Mouse (Mus musculus) embryonic facial prominence, embryonic 15.5 days (tissue): Measurements from ENCODE around the gene Ttyh3. TPM values are rescaled to one million over a fixed set of nuclear protein-coding genes. Genes with fewer than 3 reads are reported as not detected.
"Not testable (repeated sequence)": the region's sequence is repeated elsewhere in the genome, so short reads cannot be mapped to it uniquely, and the experiment has no call there.

Experiments used
- ATAC-seq: fragments of 200-750 bp; cut with Nextera tagmentation; 2 replicates; pipeline ENCODE4 v1.8.0; 2017; ENCODE audit warnings: low read depth, moderate TSS enrichment; ENCODE audit not compliant: insufficient number of reproducible peaks, low FRiP score, low TSS enrichment
- H3K27ac ChIP-seq: fragments of 300-500 bp; sonication (generic); replicated peaks from 2 replicates; pipeline ENCODE4 v1.5.1; 2015; ENCODE audit warnings: mild to moderate bottlenecking, inconsistent platforms
- H3K27me3 ChIP-seq: fragments of 300-500 bp; sonication (generic); 2 replicates; pipeline ENCODE4 v1.6.1; 2015; ENCODE audit warnings: inconsistent platforms
- H3K36me3 ChIP-seq: fragments of 300-500 bp; sonication (generic); 2 replicates; pipeline ENCODE4 v1.6.1; 2015; ENCODE audit warnings: mild to moderate bottlenecking, inconsistent platforms
- H3K4me1 ChIP-seq: fragments of 300-500 bp; sonication (generic); 2 replicates; pipeline ENCODE4 v1.6.1; 2015; ENCODE audit warnings: inconsistent platforms
- H3K4me2 ChIP-seq: fragments of 300-500 bp; sonication (generic); replicated peaks from 2 replicates; pipeline ENCODE4 v1.6.1; 2015; ENCODE audit warnings: mild to moderate bottlenecking, inconsistent platforms
- H3K4me3 ChIP-seq: fragments of 300-500 bp; sonication (generic); replicated peaks from 2 replicates; pipeline ENCODE4 v1.5.1; 2015; ENCODE audit warnings: mild to moderate bottlenecking, inconsistent platforms
- H3K9ac ChIP-seq: fragments of 300-500 bp; sonication (generic); 2 replicates; pipeline ENCODE4 v1.6.1; 2015; ENCODE audit warnings: inconsistent platforms
- H3K9me3 ChIP-seq: fragments of 300-500 bp; sonication (generic); replicated peaks from 2 replicates; pipeline ENCODE4 v1.6.1; 2016; ENCODE audit warnings: inconsistent platforms
- WGBS: fragments of 180-500 bp; shearing (Covaris S2); methylation state at CpG from one replicate; pipeline ENCODE4 v1.1.7; 2015; 5-methylcytosine and 5-hydroxymethylcytosine counted together
- polyA plus RNA-seq: library from polyadenylated mRNA; unstranded; fragments of >200 nt; fragmentation: Nextera tagmentation; extraction: Ambion mirVana; gene quantifications from 2 replicates; pipeline ENCODE4 v1.2.1, GENCODE M21; 2015

The Ttyh3 gene
- polyA plus RNA-seq, 1 experiment from 2014 or later, result 43.7 TPM

GRCm38 (mm10) chr5:140672603-140673002 lies 23.8 kb upstream of the Ttyh3 start:
- not testable (repeated sequence) for H3K9me3 ChIP-seq, H3K4me3 ChIP-seq, H3K9ac ChIP-seq, ATAC-seq, H3K4me1 ChIP-seq, H3K27ac ChIP-seq, H3K27me3 ChIP-seq, H3K4me2 ChIP-seq
- WGBS, result 90% methylated on average over 6 of the region's 6 CpGs
- peaks cover 66% of the 10 kb centered on the region for H3K36me3 ChIP-seq

DNA sequence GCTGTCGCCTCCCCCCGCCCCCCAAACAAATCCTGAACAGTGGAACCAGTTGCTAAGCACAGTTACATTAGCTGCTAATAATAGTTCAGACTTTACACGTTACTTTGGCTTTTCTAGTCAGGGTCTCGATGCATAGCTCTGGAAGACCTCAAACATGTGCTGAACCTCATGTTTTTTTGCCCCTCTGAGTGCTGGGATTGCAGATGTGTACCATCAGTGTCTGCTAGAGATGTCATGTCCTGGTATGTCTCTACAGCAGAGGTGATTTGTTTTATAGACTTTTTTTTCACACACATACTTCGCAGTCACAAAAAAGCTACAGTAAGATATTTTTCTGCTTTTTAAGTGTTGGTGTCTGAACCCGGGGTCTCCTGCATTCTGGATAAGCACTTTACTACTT lies 23.3 kb upstream of the Ttyh3 start:
- no peaks in the 10 kb centered on the region for H3K4me1 ChIP-seq
- no peak overlapping the region for H3K4me2 ChIP-seq
- no peak overlapping the region for H3K27ac ChIP-seq
- ATAC-seq, result no peak
- H3K27me3 ChIP-seq, result no peaks in the 10 kb centered on the region
- WGBS, result 74% methylated on average over 6 of the region's 6 CpGs
- H3K9me3 ChIP-seq, result 0 out of 2 replicates have a peak, but pooled peaks cover 8% of the 10 kb centered on the region
- no peak overlapping the region for H3K4me3 ChIP-seq
- peaks cover 63% of the 10 kb centered on the region for H3K36me3 ChIP-seq
- H3K9ac ChIP-seq, result no peak overlapping the region

DNA sequence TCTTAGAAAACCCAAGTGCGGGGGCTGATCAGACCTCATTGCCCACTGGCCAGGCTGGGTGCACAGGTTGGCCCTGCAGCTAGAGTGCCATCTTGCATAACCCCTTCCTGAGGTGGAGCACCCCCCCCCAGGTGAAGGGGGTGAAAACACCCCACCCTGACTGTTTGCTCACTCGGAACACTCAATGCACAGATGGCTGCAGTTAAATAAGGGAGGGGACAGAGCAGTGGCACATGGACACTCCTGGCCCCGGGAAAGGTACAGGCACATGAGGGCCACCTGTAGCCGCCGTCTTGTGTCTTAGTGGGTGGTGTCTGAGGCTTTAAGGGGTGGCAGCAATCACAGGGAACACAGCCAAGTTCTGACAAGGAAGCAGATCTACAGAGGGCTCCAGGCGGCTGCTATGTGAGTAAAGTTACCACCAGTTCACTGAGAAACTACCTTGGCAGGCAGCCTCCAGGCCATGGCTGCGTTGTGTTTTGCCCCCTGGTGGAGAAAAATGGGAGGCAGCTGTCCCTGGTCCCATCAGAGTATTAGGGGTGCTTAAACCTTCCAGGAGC lies 14.9 kb upstream of the Ttyh3 start:
- Histone ChIP-seq H3K36me3 (peaks cover 32% of the 10 kb centered on the region), H3K9me3 (0 out of 2 replicates have a peak, but pooled peaks cover 3% of the 10 kb centered on the region), H3K27ac (no peak overlapping the region), H3K4me3 (no peak overlapping the region), H3K9ac (no peak overlapping the region), H3K4me2 (no peak overlapping the region), H3K27me3 (no peaks in the 10 kb centered on the region), H3K4me1 (peaks cover 48% of the 10 kb centered on the region)
- WGBS, result 43% methylated on average over 7 of the region's 7 CpGs
- peak; percentile 55 for ATAC-seq

DNA sequence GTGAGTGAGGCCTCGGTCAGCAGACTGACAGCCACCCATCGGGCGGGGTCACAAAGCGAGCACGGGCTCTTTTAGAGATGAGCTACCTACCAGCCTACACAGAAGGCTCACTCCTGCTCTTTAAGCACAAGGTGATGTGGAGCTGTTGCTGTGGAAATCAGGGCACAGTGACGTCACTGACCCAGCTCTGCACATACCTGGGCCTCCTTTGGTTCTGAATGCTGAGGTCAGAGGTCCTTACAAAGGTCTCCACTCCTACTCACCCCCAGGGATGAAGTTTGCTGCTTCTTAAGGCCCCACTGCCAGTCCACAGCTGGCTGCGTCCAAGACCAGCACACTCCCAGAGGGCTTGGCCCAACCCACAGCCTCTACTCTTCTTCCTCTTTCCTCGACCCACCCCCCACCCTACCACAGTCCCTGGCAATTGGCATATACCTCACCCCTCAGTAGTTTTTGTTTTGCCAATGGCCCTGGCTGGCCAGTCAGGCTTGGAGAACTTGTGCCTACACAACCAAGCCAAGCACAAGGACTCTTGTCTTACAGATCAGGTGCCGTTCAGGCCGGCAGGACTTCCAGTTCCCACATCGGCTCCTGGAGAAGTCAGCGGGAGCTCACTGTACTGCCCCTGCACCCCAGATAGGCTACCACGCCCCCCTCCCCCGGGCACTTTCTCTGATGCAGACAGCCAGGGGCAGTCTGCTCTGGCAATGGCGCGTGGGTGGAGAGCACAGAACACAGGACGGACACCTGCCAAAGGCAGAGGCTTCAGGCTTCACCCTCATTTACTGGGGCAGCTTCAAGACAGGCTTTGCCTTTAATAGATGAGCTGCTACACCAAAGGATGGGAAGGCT lies 14.1 kb upstream of the Ttyh3 start:
- Histone ChIP-seq H3K4me1 (peaks cover 48% of the 10 kb centered on the region), H3K4me2 (no peak overlapping the region), H3K4me3 (no peak overlapping the region), H3K9me3 (no peaks in the 10 kb centered on the region), H3K9ac (no peak overlapping the region), H3K27me3 (no peaks in the 10 kb centered on the region), H3K36me3 (peaks cover 25% of the 10 kb centered on the region; the same call in 1 of the 2 replicates), H3K27ac (no peak overlapping the region)
- no peak for ATAC-seq
- 61% methylated on average over 17 of the region's 17 CpGs for WGBS

GRCm38 (mm10) chr5:140661875-140662643 lies 13.2 kb upstream of the Ttyh3 start:
- Histone ChIP-seq H3K36me3 (peaks cover 20% of the 10 kb centered on the region; the same call in 1 of the 2 replicates), H3K4me2 (no peak overlapping the region), H3K9me3 (no peaks in the 10 kb centered on the region), H3K4me1 (peaks cover 52% of the 10 kb centered on the region), H3K27me3 (no peaks in the 10 kb centered on the region), H3K9ac (no peak overlapping the region), H3K27ac (no peak overlapping the region), H3K4me3 (no peak overlapping the region)
- no peak for ATAC-seq
- 47% methylated on average over 12 of the region's 12 CpGs for WGBS

DNA sequence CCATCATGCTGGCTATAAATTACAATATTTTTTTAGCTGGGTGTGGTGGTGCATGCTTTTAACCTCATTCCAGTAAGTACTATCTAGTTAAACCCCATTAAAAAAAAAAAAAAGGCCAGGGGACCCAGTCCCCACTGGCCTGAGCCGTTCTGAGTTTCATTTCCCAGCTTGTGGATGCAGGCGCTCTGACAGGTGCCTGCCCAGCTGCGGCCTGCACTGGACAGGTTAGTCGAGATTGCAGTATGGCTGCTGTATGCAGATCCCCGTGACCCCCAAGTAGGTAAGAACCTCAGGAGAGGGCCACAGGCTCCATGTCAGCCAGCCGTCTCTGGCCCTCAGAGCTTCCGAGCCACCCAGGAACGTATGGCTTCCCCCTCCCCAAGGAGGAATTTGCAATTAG lies 12.6 kb upstream of the Ttyh3 start:
- peaks cover 14% of the 10 kb centered on the region; the same call in 1 of the 2 replicates for H3K36me3 ChIP-seq
- H3K4me3 ChIP-seq, result no peak overlapping the region
- H3K4me2 ChIP-seq, result no peak overlapping the region
- H3K9me3 ChIP-seq, result no peaks in the 10 kb centered on the region
- WGBS, result 57% methylated on average over 8 of the region's 8 CpGs
- H3K9ac ChIP-seq, result no peak overlapping the region
- no peak overlapping the region for H3K27ac ChIP-seq
- H3K27me3 ChIP-seq, result no peaks in the 10 kb centered on the region
- H3K4me1 ChIP-seq, result peaks cover 52% of the 10 kb centered on the region
- ATAC-seq, result no peak

- Histone ChIP-seq H3K4me3 (no peak overlapping the region), H3K36me3 (0 out of 2 replicates have a peak, but pooled peaks cover 6% of the 10 kb centered on the region)
Measured at GRCm38 (mm10) chr5:140660398-140660797, 11.6 kb upstream of the Ttyh3 start.

DNA sequence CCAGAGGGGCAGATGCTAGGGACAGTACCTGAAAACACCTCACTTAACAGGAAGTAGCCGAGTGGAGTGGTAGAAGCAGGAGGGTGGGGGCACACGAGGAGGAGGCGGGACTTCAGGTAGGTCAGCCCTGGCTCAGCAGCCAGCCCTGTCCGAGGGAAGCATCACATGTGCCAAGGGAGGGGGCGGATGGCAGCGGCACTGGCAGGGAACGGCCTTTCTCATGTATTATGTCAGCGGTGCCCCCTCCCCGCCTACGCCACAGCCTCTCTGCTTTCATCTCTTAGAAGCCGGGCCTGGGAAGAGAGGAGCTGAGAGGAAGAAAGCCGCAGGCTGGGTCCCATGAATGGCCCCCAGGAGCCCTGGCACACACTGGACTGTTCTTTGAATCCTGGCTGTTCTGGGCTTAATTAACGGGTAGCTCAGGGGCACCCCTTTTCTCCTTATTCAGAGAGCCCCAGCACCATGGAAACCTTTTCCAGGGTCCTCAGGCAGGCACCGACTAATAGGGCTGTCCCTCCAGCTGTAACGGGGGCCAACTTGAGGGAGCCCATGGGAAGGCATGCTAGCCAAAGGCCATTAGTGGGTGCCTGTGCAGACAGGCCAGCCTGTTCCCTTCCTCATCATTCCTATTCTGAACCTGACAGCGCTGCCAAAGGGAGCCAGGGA lies 10.9 kb upstream of the Ttyh3 start:
- Histone ChIP-seq H3K4me2 (no peak overlapping the region; the same call in 1 of the 2 replicates), H3K27ac (peak overlapping the region; percentile 22; the same call in 1 of the 2 replicates), H3K27me3 (no peaks in the 10 kb centered on the region), H3K9ac (no peak overlapping the region), H3K9me3 (no peaks in the 10 kb centered on the region), H3K36me3 (no peaks in the 10 kb centered on the region), H3K4me1 (peaks cover 52% of the 10 kb centered on the region), H3K4me3 (no peak overlapping the region)
- WGBS, result 27% methylated on average over 16 of the region's 16 CpGs
- ATAC-seq, result no peak

More at GRCm38 (mm10) chr5:140660398-140660797, 11.6 kb upstream of the Ttyh3 start:
- no peak overlapping the region for H3K4me2 ChIP-seq
- H3K27ac ChIP-seq, result no peak overlapping the region
- 83% methylated on average over 1 of the region's 1 CpGs for WGBS
- H3K9me3 ChIP-seq, result no peaks in the 10 kb centered on the region
- ATAC-seq, result no peak
- peaks cover 52% of the 10 kb centered on the region for H3K4me1 ChIP-seq
- no peaks in the 10 kb centered on the region for H3K27me3 ChIP-seq
- no peak overlapping the region for H3K9ac ChIP-seq

- Histone ChIP-seq H3K9ac (no peak overlapping the region), H3K4me3 (no peak overlapping the region), H3K27ac (no peak overlapping the region), H3K4me2 (no peak overlapping the region), H3K4me1 (peaks cover 18% of the 10 kb centered on the region), H3K36me3 (no peaks in the 10 kb centered on the region), H3K27me3 (no peaks in the 10 kb centered on the region), H3K9me3 (no peaks in the 10 kb centered on the region)
- no peak for ATAC-seq
- WGBS, result 79% methylated on average over 15 of the region's 15 CpGs
Measured at GRCm38 (mm10) chr5:140654096-140654845, 5.4 kb upstream of the Ttyh3 start.

- Histone ChIP-seq H3K4me3 (no peak overlapping the region), H3K4me1 (peaks cover 23% of the 10 kb centered on the region), H3K4me2 (no peak overlapping the region), H3K27me3 (no peaks in the 10 kb centered on the region), H3K27ac (no peak overlapping the region), H3K36me3 (no peaks in the 10 kb centered on the region), H3K9me3 (no peaks in the 10 kb centered on the region), H3K9ac (no peak overlapping the region)
- 60% methylated on average over 7 of the region's 7 CpGs for WGBS
- ATAC-seq, result no peak
Measured at GRCm38 (mm10) chr5:140652587-140652986, 3.8 kb upstream of the Ttyh3 start.
